Mouse (Mus musculus) lung, postnatal 0 days (tissue): ENCODE data around the gene Bola2. TPM values are rescaled to one million over a fixed set of nuclear protein-coding genes. Genes with fewer than 3 reads are reported as not detected.
"Not testable (repeated sequence)": the region's sequence is repeated elsewhere in the genome, so short reads cannot be mapped to it uniquely, and the experiment has no call there.

ENCODE experiments used
- ATAC-seq: fragments of 200-750 bp; cut with Nextera tagmentation; 2 replicates; pipeline ENCODE4 v1.8.0; 2017; ENCODE audit warnings: moderate library complexity
- DNase-seq: peaks from one replicate; pipeline ENCODE4 v3.0.0-alpha.2; 2016; ENCODE audit warnings: low spot score
- H3K27ac ChIP-seq: fragments of 300-500 bp; sonication (generic); 2 replicates; pipeline ENCODE4 v1.5.1; 2014; ENCODE audit warnings: antibody characterized with exemption, mild to moderate bottlenecking, low read length, mixed read lengths
- H3K27me3 ChIP-seq: fragments of 300-500 bp; sonication (generic); replicated peaks from 2 replicates; pipeline ENCODE4 v1.6.1; 2014; ENCODE audit warnings: low read length, mixed read lengths; ENCODE audit not compliant: insufficient read depth
- H3K36me3 ChIP-seq: fragments of 300-500 bp; sonication (generic); 2 replicates; pipeline ENCODE4 v1.6.1; 2014; ENCODE audit warnings: low read length, mixed read lengths; ENCODE audit not compliant: insufficient read depth
- H3K4me1 ChIP-seq: fragments of 300-500 bp; sonication (generic); 2 replicates; pipeline ENCODE4 v1.6.1; 2014; ENCODE audit warnings: antibody characterized with exemption, low read depth, low read length, mixed read lengths; ENCODE audit not compliant: insufficient read depth
- H3K4me2 ChIP-seq: fragments of 300-500 bp; sonication (generic); replicated peaks from 2 replicates; pipeline ENCODE4 v1.6.1; 2014; ENCODE audit warnings: low read depth, mild to moderate bottlenecking, low read length, moderate library complexity, mixed read lengths
- H3K4me3 ChIP-seq: fragments of 300-500 bp; sonication (generic); 2 replicates; pipeline ENCODE4 v1.5.1; 2014; ENCODE audit warnings: low read depth, low read length
- H3K9ac ChIP-seq: fragments of 300-500 bp; sonication (generic); replicated peaks from 2 replicates; pipeline ENCODE4 v1.6.1; 2014; ENCODE audit warnings: low read depth, mild to moderate bottlenecking
- H3K9me3 ChIP-seq: fragments of 300-500 bp; sonication (generic); 2 replicates; pipeline ENCODE4 v1.6.1; 2016; ENCODE audit warnings: low read length, mixed read lengths
- CTCF ChIP-seq: IDR thresholded peaks from 2 replicates; pipeline ENCODE4 v1.5.1; 2016; ENCODE audit warnings: antibody characterized with exemption, mild to moderate bottlenecking
- EP300 ChIP-seq: IDR thresholded peaks from 2 replicates; pipeline ENCODE4 v1.6.1; 2016; ENCODE audit warnings: antibody characterized with exemption, mild to moderate bottlenecking, control low read depth
- WGBS: fragments of 180-500 bp; shearing (Covaris S2); extraction: QIAGEN DNeasy Blood & Tissue Kit; methylation state at CpG from one replicate; pipeline ENCODE4 v1.1.7; 2014; 5-methylcytosine and 5-hydroxymethylcytosine counted together
- polyA plus RNA-seq: library from polyadenylated mRNA; unstranded; fragments of >200 nt; fragmentation: Nextera tagmentation; extraction: Ambion mirVana; gene quantifications from 2 replicates; pipeline ENCODE4 v1.2.1, GENCODE M21; 2015

The Bola2 gene
- polyA plus RNA-seq, 1 experiment from 2014 or later = 77.4 TPM

GRCm38 (mm10) chr7:126721635-126722034 lies 26.4 kb downstream of the Bola2 start:
- no peak overlapping the region for H3K4me2 ChIP-seq
- no peaks in the 10 kb centered on the region for H3K27me3 ChIP-seq
- H3K9me3 ChIP-seq = no peaks in the 10 kb centered on the region
- 89% methylated on average over 13 of the region's 13 CpGs for WGBS
- TF ChIP-seq EP300 (no peak), CTCF (no peak)
- no peaks in the 10 kb centered on the region for H3K4me1 ChIP-seq
- H3K4me3 ChIP-seq = no peak overlapping the region
- H3K36me3 ChIP-seq = no peaks in the 10 kb centered on the region
- DNase-seq (no peak), ATAC-seq (no peak)
- no peak overlapping the region for H3K9ac ChIP-seq
- H3K27ac ChIP-seq = no peak overlapping the region

GRCm38 (mm10) chr7:126725077-126725476 lies 29.9 kb downstream of the Bola2 start:
- Histone ChIP-seq H3K9me3 (no peaks in the 10 kb centered on the region), H3K27me3 (no peaks in the 10 kb centered on the region), H3K4me3 (no peak overlapping the region), H3K9ac (no peak overlapping the region), H3K4me1 (no peaks in the 10 kb centered on the region), H3K27ac (no peak overlapping the region), H3K4me2 (no peak overlapping the region), H3K36me3 (no peaks in the 10 kb centered on the region)
- TF ChIP-seq CTCF (no peak), EP300 (no peak)
- no peak for DNase-seq
- ATAC-seq = no peak
- WGBS = 58% methylated on average over 3 of the region's 3 CpGs

- Histone ChIP-seq H3K9me3 (no peaks in the 10 kb centered on the region), H3K4me3 (no peak overlapping the region), H3K36me3 (no peaks in the 10 kb centered on the region), H3K4me2 (no peak overlapping the region), H3K9ac (no peak overlapping the region), H3K27ac (no peak overlapping the region), H3K27me3 (no peaks in the 10 kb centered on the region), H3K4me1 (no peaks in the 10 kb centered on the region)
- TF ChIP-seq EP300 = no peak
- no peak for TF ChIP-seq CTCF
- ATAC-seq = no peak
- no peak for DNase-seq
- WGBS = 66% methylated on average over 5 of the region's 5 CpGs
Measured at GRCm38 (mm10) chr7:126725667-126726066, 30.5 kb downstream of the Bola2 start.

GRCm38 (mm10) chr7:126730256-126730789 lies 35.1 kb downstream of the Bola2 start:
- not testable (repeated sequence) for H3K27me3 ChIP-seq, H3K27ac ChIP-seq, H3K9ac ChIP-seq, H3K4me1 ChIP-seq, H3K4me3 ChIP-seq, H3K4me2 ChIP-seq, H3K36me3 ChIP-seq, H3K9me3 ChIP-seq
- DNase-seq (peak; percentile 45), ATAC-seq (peak; percentile 65)
- WGBS = 62% methylated on average over 4 of the region's 4 CpGs

GRCm38 (mm10) chr7:126736122-126736521 lies 40.9 kb downstream of the Bola2 start:
- H3K4me2 ChIP-seq = no peak overlapping the region
- no peak for TF ChIP-seq EP300
- H3K9ac ChIP-seq = no peak overlapping the region
- H3K27ac ChIP-seq = no peak overlapping the region
- no peaks in the 10 kb centered on the region for H3K9me3 ChIP-seq
- H3K36me3 ChIP-seq = no peaks in the 10 kb centered on the region
- DNase-seq = no peak
- H3K4me1 ChIP-seq = no peaks in the 10 kb centered on the region
- no peak overlapping the region for H3K4me3 ChIP-seq
- WGBS = 66% methylated on average over 8 of the region's 8 CpGs
- no peak for ATAC-seq
- H3K27me3 ChIP-seq = no peaks in the 10 kb centered on the region

GRCm38 (mm10) chr7:126739551-126739950 lies 44.4 kb downstream of the Bola2 start:
- Histone ChIP-seq H3K27ac (no peak overlapping the region), H3K27me3 (no peaks in the 10 kb centered on the region), H3K36me3 (no peaks in the 10 kb centered on the region), H3K4me2 (no peak overlapping the region), H3K4me3 (no peak overlapping the region), H3K4me1 (no peaks in the 10 kb centered on the region), H3K9me3 (no peaks in the 10 kb centered on the region), H3K9ac (no peak overlapping the region)
- DNase-seq (no peak), ATAC-seq (no peak)
- TF ChIP-seq CTCF = no peak
- WGBS = 84% methylated on average over 17 of the region's 17 CpGs

GRCm38 (mm10) chr7:126740132-126740735 lies 45.0 kb downstream of the Bola2 start:
- ATAC-seq = peak; percentile 61
- H3K27ac ChIP-seq = no peak overlapping the region
- H3K4me2 ChIP-seq = no peak overlapping the region
- H3K9ac ChIP-seq = no peak overlapping the region
- WGBS = 73% methylated on average over 13 of the region's 13 CpGs
- H3K27me3 ChIP-seq = no peaks in the 10 kb centered on the region
- no peak overlapping the region for H3K4me3 ChIP-seq
- TF ChIP-seq EP300 = no peak
- no peak for TF ChIP-seq CTCF
- DNase-seq = peak; percentile 74
- H3K9me3 ChIP-seq = no peaks in the 10 kb centered on the region
- no peaks in the 10 kb centered on the region for H3K4me1 ChIP-seq
- no peaks in the 10 kb centered on the region for H3K36me3 ChIP-seq
